Mouse (Mus musculus): ENCODE results near the gene U2af1l4. TPM values are rescaled to one million over a fixed set of nuclear protein-coding genes. Genes with fewer than 3 reads are reported as not detected.

Gene U2af1l4
- polyA plus RNA-seq, 1 experiment from 2014 or later, result 49.4 TPM

DNA sequence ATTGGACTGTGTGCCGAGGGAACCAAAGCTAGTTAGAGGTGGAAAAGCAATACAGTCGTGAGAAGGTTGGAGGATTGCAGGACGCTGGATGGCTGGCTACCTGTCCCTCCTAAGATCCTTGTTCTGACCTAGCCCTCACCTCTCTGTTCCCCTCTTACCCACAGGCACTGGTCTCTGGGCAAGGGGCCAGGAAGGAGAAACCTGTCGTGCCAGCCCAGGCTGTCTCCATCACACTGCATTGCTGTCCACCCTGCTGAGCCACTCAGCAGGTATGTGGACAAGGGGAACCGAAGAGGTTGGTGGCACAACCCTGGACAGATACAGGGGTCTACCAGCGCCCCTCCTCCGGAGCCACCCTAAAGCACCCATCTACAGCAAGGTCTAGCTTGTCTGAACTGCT lies 37.5 kb downstream of the U2af1l4 start:
- Histone ChIP-seq H3K27ac (no peak overlapping the region), H3K9me3 (replicated peaks) (no peaks in the 10 kb centered on the region), H3K4me2 (peak overlapping the region; percentile 50; the same call in 1 of the 2 replicates), H3K4me1 (replicated peaks) (peaks cover 15% of the 10 kb centered on the region), H3K4me3 (replicated peaks) (no peak overlapping the region), H3K27me3 (no peaks in the 10 kb centered on the region), H3K36me3 (no peaks in the 10 kb centered on the region), H3K9ac (peak overlapping the region; percentile 49; the same call in 1 of the 2 replicates)
- WGBS (ENCODE audit: insufficient replicate concordance), result 70% methylated on average over 7 of the region's 7 CpGs
- ATAC-seq (ENCODE audit: low read depth) (no peak), DNase-seq (no peak)

DNA sequence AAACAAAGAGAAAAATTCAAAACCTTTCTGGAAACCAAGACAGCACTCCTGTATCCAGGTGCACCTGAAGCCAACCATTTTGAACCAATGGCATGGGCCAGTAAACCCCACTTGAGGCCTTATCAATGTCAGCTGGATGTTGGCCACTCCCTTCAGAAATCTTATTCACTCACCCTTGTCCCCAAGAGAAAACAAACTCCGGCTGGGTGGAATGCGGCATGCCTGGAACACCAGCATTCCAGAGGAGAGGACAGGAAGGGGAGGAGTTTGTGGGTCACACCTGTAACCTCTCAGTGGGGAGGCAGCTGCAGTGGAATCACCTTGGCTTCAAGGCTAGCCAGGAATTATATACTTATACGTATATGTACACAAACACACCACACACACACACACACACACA lies 39.5 kb downstream of the U2af1l4 start:
- no peak for DNase-seq
- Histone ChIP-seq H3K27me3 (0 out of 2 replicates have a peak, but pooled peaks cover 4% of the 10 kb centered on the region), H3K4me1 (replicated peaks) (peaks cover 15% of the 10 kb centered on the region), H3K27ac (no peak overlapping the region), H3K36me3 (no peaks in the 10 kb centered on the region), H3K4me2 (no peak overlapping the region), H3K4me3 (replicated peaks) (no peak overlapping the region), H3K9ac (no peak overlapping the region), H3K9me3 (replicated peaks) (no peaks in the 10 kb centered on the region)
- WGBS (ENCODE audit: insufficient replicate concordance), result 42% methylated on average over 3 of the region's 3 CpGs
- no peak for ATAC-seq (ENCODE audit: low read depth)

DNA sequence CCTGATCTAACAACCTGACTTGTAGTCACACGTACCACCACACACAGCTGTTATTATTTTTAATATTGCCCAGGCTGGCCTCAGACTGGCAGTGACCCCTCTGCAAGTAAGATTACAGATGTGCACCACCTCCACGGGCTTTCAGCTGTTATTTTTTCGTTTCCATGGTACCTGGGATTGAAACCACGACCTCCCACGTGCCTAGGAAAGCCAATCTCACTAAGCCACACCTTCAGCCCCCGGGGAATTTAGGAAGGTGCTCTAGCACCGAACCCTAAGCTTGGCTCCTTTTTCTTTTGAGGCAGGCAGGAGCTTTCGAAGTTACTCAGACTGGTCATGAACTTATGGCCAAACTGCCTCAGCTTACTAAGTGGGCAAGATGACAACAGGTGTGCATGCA lies 41.3 kb downstream of the U2af1l4 start:
- H3K36me3 ChIP-seq, result no peaks in the 10 kb centered on the region
- DNase-seq (no peak), ATAC-seq (ENCODE audit: low read depth) (no peak)
- WGBS (ENCODE audit: insufficient replicate concordance), result 46% methylated on average over 8 of the region's 8 CpGs
- H3K9me3 ChIP-seq (replicated peaks), result no peaks in the 10 kb centered on the region
- no peak overlapping the region for H3K27ac ChIP-seq
- H3K9ac ChIP-seq, result no peak overlapping the region
- no peak overlapping the region for H3K4me3 ChIP-seq (replicated peaks)
- H3K4me1 ChIP-seq (replicated peaks), result peaks cover 14% of the 10 kb centered on the region
- peaks cover 4% of the 10 kb centered on the region; the same call in 1 of the 2 replicates for H3K27me3 ChIP-seq
- H3K4me2 ChIP-seq, result no peak overlapping the region

DNA sequence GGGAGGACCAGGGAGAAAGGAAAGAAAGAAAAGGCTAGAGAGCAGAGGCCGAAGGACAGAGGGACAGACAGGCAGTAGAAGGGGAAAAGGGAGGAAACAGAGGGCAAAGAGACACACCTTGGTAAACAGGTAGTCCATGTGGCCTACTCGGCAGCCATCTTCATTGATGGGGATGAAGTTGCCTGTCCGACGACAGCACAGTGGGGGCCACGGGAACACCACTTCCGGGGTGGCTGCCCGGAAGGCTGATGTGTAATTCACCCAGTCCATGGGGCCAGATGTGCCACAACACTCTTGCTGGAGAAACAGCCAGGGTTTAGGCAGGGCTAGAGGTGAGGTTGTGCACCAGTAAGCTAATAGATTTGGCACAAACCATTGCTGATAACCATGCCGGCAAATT lies 41.8 kb downstream of the U2af1l4 start:
- whole genome bisulfite sequencing (ENCODE audit: insufficient replicate concordance), result 76% methylated on average over 8 of the region's 8 CpGs

DNA sequence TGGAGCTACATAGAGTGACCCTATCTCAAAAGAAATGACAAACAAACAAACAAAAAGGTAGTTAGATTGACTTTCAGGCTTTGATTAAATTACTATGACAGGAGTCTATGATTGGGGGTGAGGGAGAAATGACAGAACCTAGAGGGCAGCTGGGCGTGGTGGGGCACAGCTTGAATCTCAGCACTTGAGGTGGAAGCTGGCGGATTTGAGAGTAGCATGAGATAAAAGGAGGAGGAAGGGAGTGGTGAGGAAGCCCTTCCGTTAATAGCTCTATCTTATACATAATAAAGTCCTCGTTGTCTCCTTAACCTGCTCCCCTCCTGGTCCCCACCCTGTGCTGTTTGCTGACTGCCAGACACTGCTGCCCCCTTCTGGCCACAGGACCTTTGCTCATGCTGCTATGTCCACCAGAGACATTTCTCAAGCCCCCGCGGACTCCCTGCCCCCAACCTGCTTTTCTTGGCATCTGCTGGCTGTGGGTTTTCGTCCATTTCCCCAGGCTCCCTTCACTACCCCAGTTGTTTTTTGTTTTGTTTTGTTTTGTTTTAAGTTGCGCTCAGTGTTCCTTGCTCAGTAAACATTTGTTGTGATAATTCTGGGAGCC lies 44.7 kb downstream of the U2af1l4 start:
- Histone ChIP-seq H3K27me3 (peaks cover 4% of the 10 kb centered on the region; the same call in 1 of the 2 replicates), H3K4me1 (replicated peaks) (no peaks in the 10 kb centered on the region), H3K4me3 (replicated peaks) (no peak overlapping the region), H3K9me3 (replicated peaks) (no peaks in the 10 kb centered on the region), H3K36me3 (no peaks in the 10 kb centered on the region), H3K4me2 (no peak overlapping the region), H3K9ac (no peak overlapping the region), H3K27ac (no peak overlapping the region)
- 13% methylated on average over 8 of the region's 8 CpGs for WGBS (ENCODE audit: insufficient replicate concordance)
- DNase-seq (peak; percentile 29), ATAC-seq (ENCODE audit: low read depth) (peak; percentile 60; the same call in 1 of the 2 replicates)

More for the DNA sequence above, 41.8 kb downstream of the U2af1l4 start:
- Histone ChIP-seq H3K9me3 (replicated peaks) (no peaks in the 10 kb centered on the region), H3K27ac (no peak overlapping the region), H3K36me3 (no peaks in the 10 kb centered on the region), H3K4me3 (replicated peaks) (no peak overlapping the region), H3K4me1 (replicated peaks) (peaks cover 9% of the 10 kb centered on the region), H3K9ac (no peak overlapping the region), H3K27me3 (peaks cover 4% of the 10 kb centered on the region; the same call in 1 of the 2 replicates), H3K4me2 (no peak overlapping the region)
- no peak for ATAC-seq (ENCODE audit: low read depth)
- DNase-seq, result no peak

DNA sequence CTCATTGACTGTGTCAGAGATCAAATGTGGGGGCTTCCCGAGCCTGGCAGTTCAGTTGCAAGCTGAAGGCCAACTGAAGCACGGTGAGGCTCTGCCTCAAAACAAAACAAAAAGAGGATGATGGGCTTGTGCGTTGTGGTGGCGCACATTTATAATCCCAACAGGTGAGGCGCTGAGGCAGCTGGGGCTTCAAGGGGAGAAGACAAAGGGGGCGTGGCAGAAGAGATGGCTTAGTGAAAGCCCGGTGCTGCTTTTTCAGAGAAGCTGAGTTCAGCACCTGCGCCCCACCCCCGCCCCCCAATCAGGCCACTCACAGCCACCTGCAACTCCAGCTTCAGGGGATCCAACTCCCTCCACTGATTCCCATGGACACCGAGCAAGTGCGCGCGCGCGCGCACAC lies 45.4 kb downstream of the U2af1l4 start:
- Histone ChIP-seq H3K9ac (no peak overlapping the region), H3K4me2 (no peak overlapping the region), H3K4me1 (replicated peaks) (peaks cover 3% of the 10 kb centered on the region; the same call in 1 of the 2 replicates), H3K9me3 (replicated peaks) (no peaks in the 10 kb centered on the region), H3K27ac (no peak overlapping the region), H3K27me3 (peaks cover 4% of the 10 kb centered on the region; the same call in 1 of the 2 replicates), H3K36me3 (no peaks in the 10 kb centered on the region), H3K4me3 (replicated peaks) (no peak overlapping the region)
- ATAC-seq (ENCODE audit: low read depth) (no peak), DNase-seq (no peak)
- 53% methylated on average over 16 of the region's 16 CpGs for WGBS (ENCODE audit: insufficient replicate concordance)

DNA sequence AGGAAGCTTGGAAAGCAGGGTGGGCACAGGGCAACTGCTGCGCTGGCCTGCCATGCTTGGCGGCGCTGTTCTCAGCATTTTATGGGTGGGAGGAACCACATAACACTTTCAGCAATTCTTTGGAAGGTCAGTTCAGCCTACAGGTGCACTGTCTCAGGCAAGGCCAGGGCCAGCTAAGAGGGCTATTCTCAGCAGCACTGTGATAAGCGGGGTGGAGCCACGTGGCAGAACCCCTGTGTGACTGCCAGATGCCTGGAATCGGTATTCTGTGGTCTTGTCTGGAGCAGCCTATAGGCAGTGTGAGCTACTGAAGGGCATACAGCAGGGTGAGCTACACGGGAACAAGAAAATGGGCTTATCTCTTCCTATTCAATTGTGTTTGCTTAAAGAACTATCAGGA lies 46.9 kb downstream of the U2af1l4 start:
- ATAC-seq (ENCODE audit: low read depth), result no peak
- 42% methylated on average over 7 of the region's 7 CpGs for WGBS (ENCODE audit: insufficient replicate concordance)
- no peaks in the 10 kb centered on the region for H3K36me3 ChIP-seq

DNA sequence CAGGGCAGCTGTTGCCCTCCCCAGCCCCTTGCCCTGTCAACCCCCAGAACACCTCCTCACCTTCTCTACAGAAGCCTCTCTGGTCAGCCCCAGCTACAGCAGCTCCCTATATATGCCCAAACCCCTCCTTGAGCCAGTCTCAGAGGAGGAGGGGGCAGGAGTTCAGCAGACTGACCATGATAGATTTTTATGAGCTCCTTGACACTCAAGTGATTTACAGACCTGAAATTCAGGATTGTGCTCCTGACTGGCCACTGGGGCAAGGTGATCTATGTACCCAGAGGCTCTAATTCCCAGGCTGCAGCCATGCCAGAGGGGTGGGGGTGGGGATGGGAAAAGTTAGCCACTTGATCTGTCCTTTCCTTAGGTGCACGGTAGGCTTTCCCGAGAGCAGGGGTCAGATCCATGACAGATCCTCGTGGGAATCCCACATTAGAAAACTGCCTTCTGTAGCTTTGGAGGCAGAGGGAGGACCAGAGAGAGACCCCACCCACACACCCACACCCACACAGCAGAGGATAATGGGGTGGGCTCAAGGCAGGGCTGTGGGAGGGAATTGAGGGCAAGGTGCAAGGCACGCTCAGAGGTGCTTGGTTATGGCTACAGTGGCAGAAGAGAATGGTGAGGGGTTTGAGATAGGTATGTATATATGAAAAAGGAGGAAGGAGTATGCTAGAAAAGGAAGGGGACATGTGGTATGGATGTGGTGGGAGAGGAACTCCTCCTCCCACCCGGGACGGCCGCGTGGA lies 49.7 kb downstream of the U2af1l4 start, which contains the start of gene Upk1a:
Upk1a (minus strand) TSS at position 194 of the 749 bp plus-strand sequence.
- no peak within 1 kb of the TSS for H3K4me3 ChIP-seq (replicated peaks)
- WGBS (ENCODE audit: insufficient replicate concordance), result 72% methylated on average over 8 of the region's 8 CpGs

More for the DNA sequence above, 46.9 kb downstream of the U2af1l4 start:
- no peak overlapping the region for H3K9ac ChIP-seq
- no peak for DNase-seq
- H3K4me2 ChIP-seq, result no peak overlapping the region
- no peaks in the 10 kb centered on the region for H3K9me3 ChIP-seq (replicated peaks)
- H3K27me3 ChIP-seq, result peaks cover 4% of the 10 kb centered on the region; the same call in 1 of the 2 replicates
- peaks cover 12% of the 10 kb centered on the region for H3K4me1 ChIP-seq (replicated peaks)
- H3K27ac ChIP-seq, result no peak overlapping the region
- no peak overlapping the region for H3K4me3 ChIP-seq (replicated peaks)

DNA sequence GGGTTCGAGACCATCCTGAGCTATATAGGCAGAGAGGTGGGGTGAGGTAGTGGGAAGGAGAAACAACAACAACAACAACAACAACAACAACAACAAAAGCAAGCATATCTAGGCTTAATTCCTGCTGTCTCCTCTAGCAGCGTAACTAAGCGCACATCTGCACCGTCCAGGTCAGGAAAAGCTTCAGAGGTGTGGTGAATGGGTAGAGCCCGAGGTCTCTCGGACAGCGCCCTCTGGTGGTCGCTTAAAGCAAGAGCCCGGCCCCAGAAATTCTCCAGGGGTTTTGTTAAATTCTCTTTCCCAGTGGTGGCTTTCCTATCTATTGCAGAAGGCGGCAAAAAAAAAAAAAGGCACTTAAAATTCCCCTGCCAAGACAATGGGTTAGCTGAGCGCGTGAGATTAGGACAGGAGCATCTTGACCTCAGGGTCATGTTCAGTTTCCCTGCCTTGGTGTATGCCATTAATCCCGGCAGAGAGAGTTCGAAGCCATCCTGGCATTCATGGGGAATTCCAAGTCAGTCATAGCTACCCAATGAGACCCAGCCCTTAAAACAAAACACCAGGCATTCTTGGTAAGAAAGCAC lies 50.5 kb downstream of the U2af1l4 start:
- DNase-seq (peak; percentile 49), ATAC-seq (ENCODE audit: low read depth) (peak; percentile 52; the same call in 1 of the 2 replicates)
- H3K4me1 ChIP-seq (replicated peaks), result peaks cover 23% of the 10 kb centered on the region
- no peak overlapping the region for H3K9ac ChIP-seq
- H3K27ac ChIP-seq, result no peak overlapping the region
- H3K4me2 ChIP-seq, result no peak overlapping the region
- no peaks in the 10 kb centered on the region for H3K9me3 ChIP-seq (replicated peaks)
- H3K4me3 ChIP-seq (replicated peaks), result no peak overlapping the region
- WGBS (ENCODE audit: insufficient replicate concordance), result 20% methylated on average over 14 of the region's 14 CpGs
- peaks cover 34% of the 10 kb centered on the region for H3K36me3 ChIP-seq
- no peaks in the 10 kb centered on the region for H3K27me3 ChIP-seq

More for the DNA sequence above, 49.7 kb downstream of the U2af1l4 start, which contains the start of gene Upk1a:
- no peak within 1 kb of the TSS for H3K4me2 ChIP-seq
- H3K27ac ChIP-seq, result no peak within 1 kb of the TSS
- no peak for DNase-seq
- H3K27me3 ChIP-seq, result no peaks in the 10 kb centered on the region; the same call in 1 of the 2 replicates
- no peak for ATAC-seq (ENCODE audit: low read depth)
- peaks cover 26% of the 10 kb centered on the region for H3K36me3 ChIP-seq
- H3K4me1 ChIP-seq (replicated peaks), result peaks cover 23% of the 10 kb centered on the region
- no peaks in the 10 kb centered on the region for H3K9me3 ChIP-seq (replicated peaks)
- H3K9ac ChIP-seq, result no peak within 1 kb of the TSS

DNA sequence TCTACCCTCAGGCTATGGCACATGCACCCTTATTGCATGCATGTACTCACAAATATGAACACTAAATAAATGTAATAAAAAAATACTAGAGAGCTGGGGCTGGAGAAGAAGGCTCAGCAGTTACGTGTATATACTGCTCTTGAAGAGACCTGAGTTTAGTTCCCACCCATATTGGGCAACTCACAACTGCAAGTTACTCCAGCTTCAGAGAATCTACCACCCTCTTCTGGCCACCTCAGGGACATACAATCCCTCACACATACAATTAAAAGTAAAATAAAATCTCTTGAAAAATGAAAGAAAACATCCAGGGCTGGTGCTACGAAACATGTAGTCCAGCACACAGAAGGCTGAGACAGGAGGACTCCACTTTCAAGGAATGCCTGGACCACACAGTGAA lies 51.4 kb downstream of the U2af1l4 start:
- 54% methylated on average over 2 of the region's 2 CpGs for WGBS (ENCODE audit: insufficient replicate concordance)
- H3K4me1 ChIP-seq (replicated peaks), result peaks cover 23% of the 10 kb centered on the region
- H3K4me2 ChIP-seq, result no peak overlapping the region
- no peak overlapping the region for H3K9ac ChIP-seq
- DNase-seq, result no peak
- H3K9me3 ChIP-seq (replicated peaks), result no peaks in the 10 kb centered on the region
- H3K27ac ChIP-seq, result no peak overlapping the region
- no peak overlapping the region for H3K4me3 ChIP-seq (replicated peaks)
- no peaks in the 10 kb centered on the region for H3K27me3 ChIP-seq
- peaks cover 42% of the 10 kb centered on the region for H3K36me3 ChIP-seq
- no peak for ATAC-seq (ENCODE audit: low read depth)

Measured in liver, embryonic 13.5 days (tissue).